Mouse (Mus musculus): ENCODE measurements around the gene Cyb5r2. TPM values are rescaled to one million over a fixed set of nuclear protein-coding genes. Genes with fewer than 3 reads are reported as not detected.

The Cyb5r2 gene
- total RNA-seq (2015; ENCODE audit: low replicate concordance): not detected in 2 replicates
- not detected in 2 replicates for total RNA-seq (2017; ENCODE audit: low replicate concordance)

- no peak for ATAC-seq (replicated peaks; ENCODE audit: low FRiP score, poor library complexity, severe bottlenecking)
These were observed at the start of gene Cyb5r2 for GRCm38 (mm10) chr7:107757308-107758151. TSS of gene Cyb5r2 (minus strand) at chr7:107758032.

GRCm38 (mm10) chr7:107802138-107802537, 44.3 kb upstream of the Cyb5r2 start:
- ATAC-seq (replicated peaks; ENCODE audit: low FRiP score, poor library complexity, severe bottlenecking): no peak

GRCm38 (mm10) chr7:107801108-107801507, 43.3 kb upstream of the Cyb5r2 start, which contains the start of gene Ovch2:
TSS of gene Ovch2 (minus strand) at chr7:107801208.
- no peak for ATAC-seq (replicated peaks; ENCODE audit: low FRiP score, poor library complexity, severe bottlenecking)

- no peak for ATAC-seq (replicated peaks; ENCODE audit: low FRiP score, poor library complexity, severe bottlenecking)
These were observed 38.7 kb upstream of the Cyb5r2 start for GRCm38 (mm10) chr7:107796500-107796899.

- ATAC-seq (replicated peaks; ENCODE audit: low FRiP score, poor library complexity, severe bottlenecking): no peak
These were observed 30.3 kb upstream of the Cyb5r2 start for GRCm38 (mm10) chr7:107787977-107788620.

- ATAC-seq (replicated peaks; ENCODE audit: low FRiP score, poor library complexity, severe bottlenecking): no peak
These were observed 21.8 kb upstream of the Cyb5r2 start for GRCm38 (mm10) chr7:107779611-107780010.

GRCm38 (mm10) chr7:107778216-107778615, 20.4 kb upstream of the Cyb5r2 start:
- no peak for ATAC-seq (replicated peaks; ENCODE audit: low FRiP score, poor library complexity, severe bottlenecking)

GRCm38 (mm10) chr7:107770812-107771211, 13.0 kb upstream of the Cyb5r2 start:
- no peak for ATAC-seq (replicated peaks; ENCODE audit: low FRiP score, poor library complexity, severe bottlenecking)

GRCm38 (mm10) chr7:107756748-107757147, 1.1 kb downstream of the Cyb5r2 start:
- no peak for ATAC-seq (replicated peaks; ENCODE audit: low FRiP score, poor library complexity, severe bottlenecking)

- ATAC-seq (replicated peaks; ENCODE audit: low FRiP score, poor library complexity, severe bottlenecking): no peak
These were observed 1.9 kb downstream of the Cyb5r2 start for GRCm38 (mm10) chr7:107755905-107756304.

GRCm38 (mm10) chr7:107752031-107752520, 5.8 kb downstream of the Cyb5r2 start:
- ATAC-seq (replicated peaks; ENCODE audit: low FRiP score, poor library complexity, severe bottlenecking): no peak

GRCm38 (mm10) chr7:107749721-107750120, 8.1 kb downstream of the Cyb5r2 start:
- ATAC-seq (replicated peaks; ENCODE audit: low FRiP score, poor library complexity, severe bottlenecking): no peak

GRCm38 (mm10) chr7:107749270-107749669, 8.6 kb downstream of the Cyb5r2 start:
- 0 out of 2 replicates have a peak, but pooled peaks have one; percentile 36 for ATAC-seq (replicated peaks; ENCODE audit: low FRiP score, poor library complexity, severe bottlenecking)

- ATAC-seq (replicated peaks; ENCODE audit: low FRiP score, poor library complexity, severe bottlenecking): no peak
These were observed 9.9 kb downstream of the Cyb5r2 start for GRCm38 (mm10) chr7:107747954-107748353.

GRCm38 (mm10) chr7:107747476-107747875, 10.4 kb downstream of the Cyb5r2 start:
- no peak for ATAC-seq (replicated peaks; ENCODE audit: low FRiP score, poor library complexity, severe bottlenecking)

- ATAC-seq (replicated peaks; ENCODE audit: low FRiP score, poor library complexity, severe bottlenecking): no peak
These were observed 11.8 kb downstream of the Cyb5r2 start for GRCm38 (mm10) chr7:107746036-107746435.

GRCm38 (mm10) chr7:107745111-107745510, 12.7 kb downstream of the Cyb5r2 start:
- no peak for ATAC-seq (replicated peaks; ENCODE audit: low FRiP score, poor library complexity, severe bottlenecking)

- ATAC-seq (replicated peaks; ENCODE audit: low FRiP score, poor library complexity, severe bottlenecking): no peak
These were observed 13.4 kb downstream of the Cyb5r2 start for GRCm38 (mm10) chr7:107744454-107744853.

- no peak for ATAC-seq (replicated peaks; ENCODE audit: low FRiP score, poor library complexity, severe bottlenecking)
These were observed 14.8 kb downstream of the Cyb5r2 start for GRCm38 (mm10) chr7:107742963-107743465.

GRCm38 (mm10) chr7:107738726-107739125, 19.1 kb downstream of the Cyb5r2 start:
- no peak for ATAC-seq (replicated peaks; ENCODE audit: low FRiP score, poor library complexity, severe bottlenecking)

- ATAC-seq (replicated peaks; ENCODE audit: low FRiP score, poor library complexity, severe bottlenecking): no peak
These were observed 24.7 kb downstream of the Cyb5r2 start for GRCm38 (mm10) chr7:107733162-107733561.
